Mouse (Mus musculus) hindbrain, embryonic 15.5 days (tissue): ENCODE results near the gene Mylk. TPM values are rescaled to one million over a fixed set of nuclear protein-coding genes. Genes with fewer than 3 reads are reported as not detected.
"Not testable (repeated sequence)": the region's sequence is repeated elsewhere in the genome, so short reads cannot be mapped to it uniquely, and the experiment has no call there.

ENCODE experiments used
- ATAC-seq: fragments of 200-750 bp; cut with Nextera tagmentation; 2 replicates; pipeline ENCODE4 v1.8.0; 2017; ENCODE audit warnings: low read depth, moderate number of reproducible peaks, moderate TSS enrichment; ENCODE audit not compliant: low FRiP score
- H3K27ac ChIP-seq: fragments of 300-500 bp; sonication (generic); replicated peaks from 2 replicates; pipeline ENCODE4 v1.5.1; 2015; ENCODE audit warnings: mild to moderate bottlenecking, inconsistent platforms
- H3K27me3 ChIP-seq: fragments of 300-500 bp; sonication (generic); 2 replicates; pipeline ENCODE4 v1.6.1; 2015; ENCODE audit warnings: control low read depth, inconsistent platforms
- H3K36me3 ChIP-seq: fragments of 300-500 bp; sonication (generic); 2 replicates; pipeline ENCODE4 v1.6.1; 2015; ENCODE audit warnings: control low read depth, inconsistent platforms
- H3K4me1 ChIP-seq: fragments of 300-500 bp; sonication (generic); replicated peaks from 2 replicates; pipeline ENCODE4 v1.6.1; 2015; ENCODE audit warnings: control low read depth, inconsistent platforms
- H3K4me2 ChIP-seq: fragments of 300-500 bp; sonication (generic); 2 replicates; pipeline ENCODE4 v1.6.1; 2015; ENCODE audit warnings: moderate library complexity, mild to moderate bottlenecking, inconsistent platforms
- H3K4me3 ChIP-seq: fragments of 300-500 bp; sonication (generic); 2 replicates; pipeline ENCODE4 v1.5.1; 2015; ENCODE audit warnings: mild to moderate bottlenecking, inconsistent platforms
- H3K9ac ChIP-seq: fragments of 300-500 bp; sonication (generic); 2 replicates; pipeline ENCODE4 v1.6.1; 2015; ENCODE audit warnings: inconsistent platforms
- H3K9me3 ChIP-seq: fragments of 300-500 bp; sonication (generic); 2 replicates; pipeline ENCODE4 v1.6.1; 2016; ENCODE audit warnings: control low read depth, inconsistent platforms
- WGBS: fragments of 180-500 bp; shearing (Covaris S2); methylation state at CpG from one replicate; pipeline ENCODE4 v1.1.7; 2015; 5-methylcytosine and 5-hydroxymethylcytosine counted together
- polyA plus RNA-seq: library from polyadenylated mRNA; unstranded; fragments of >200 nt; fragmentation: Nextera tagmentation; extraction: Ambion mirVana; gene quantifications from 2 replicates; pipeline ENCODE4 v1.2.1, GENCODE M21; 2015

The Mylk gene
- polyA plus RNA-seq, 1 experiment from 2014 or later = 5.3 TPM

- Histone ChIP-seq H3K27me3 (no peaks in the 10 kb centered on the region), H3K27ac (no peak overlapping the region), H3K4me2 (no peak overlapping the region), H3K4me1 (peaks cover 11% of the 10 kb centered on the region), H3K9ac (no peak overlapping the region), H3K36me3 (no peaks in the 10 kb centered on the region), H3K4me3 (no peak overlapping the region), H3K9me3 (no peaks in the 10 kb centered on the region)
- ATAC-seq = 0 out of 2 replicates have a peak, but pooled peaks have one; percentile 51
- WGBS = 13% methylated on average over 4 of the region's 4 CpGs
Observed at GRCm38 (mm10) chr16:34772445-34773032, 27.5 kb downstream of the Mylk start.

- WGBS = 76% methylated on average over 1 of the region's 1 CpGs
Observed at GRCm38 (mm10) chr16:34782442-34782841, 37.4 kb downstream of the Mylk start.

GRCm38 (mm10) chr16:34783536-34783935 lies 38.5 kb downstream of the Mylk start:
- H3K4me3 ChIP-seq = no peak overlapping the region
- no peaks in the 10 kb centered on the region for H3K4me1 ChIP-seq
- H3K9me3 ChIP-seq = no peaks in the 10 kb centered on the region
- H3K9ac ChIP-seq = no peak overlapping the region
- H3K27ac ChIP-seq = no peak overlapping the region
- no peak for ATAC-seq
- H3K36me3 ChIP-seq = no peaks in the 10 kb centered on the region
- H3K4me2 ChIP-seq = no peak overlapping the region
- WGBS = 88% methylated on average over 5 of the region's 5 CpGs
- no peaks in the 10 kb centered on the region for H3K27me3 ChIP-seq

More at GRCm38 (mm10) chr16:34782442-34782841, 37.4 kb downstream of the Mylk start:
- Histone ChIP-seq H3K9ac (no peak overlapping the region), H3K4me1 (no peaks in the 10 kb centered on the region), H3K27me3 (no peaks in the 10 kb centered on the region), H3K4me3 (no peak overlapping the region), H3K27ac (no peak overlapping the region), H3K36me3 (no peaks in the 10 kb centered on the region), H3K9me3 (no peaks in the 10 kb centered on the region), H3K4me2 (no peak overlapping the region)
- ATAC-seq = no peak

GRCm38 (mm10) chr16:34784675-34785074 lies 39.7 kb downstream of the Mylk start:
- Histone ChIP-seq H3K4me3 (no peak overlapping the region), H3K9me3 (no peaks in the 10 kb centered on the region), H3K27ac (no peak overlapping the region), H3K36me3 (no peaks in the 10 kb centered on the region), H3K4me1 (no peaks in the 10 kb centered on the region), H3K9ac (no peak overlapping the region), H3K4me2 (no peak overlapping the region), H3K27me3 (no peaks in the 10 kb centered on the region)
- WGBS = 78% methylated on average over 4 of the region's 4 CpGs
- no peak for ATAC-seq

GRCm38 (mm10) chr16:34792555-34792954 lies 47.5 kb downstream of the Mylk start:
- no peak for ATAC-seq
- no peak overlapping the region for H3K4me3 ChIP-seq
- no peak overlapping the region for H3K4me2 ChIP-seq
- H3K9ac ChIP-seq = no peak overlapping the region
- H3K27me3 ChIP-seq = no peaks in the 10 kb centered on the region
- no peaks in the 10 kb centered on the region for H3K36me3 ChIP-seq
- 76% methylated on average over 1 of the region's 1 CpGs for WGBS
- no peaks in the 10 kb centered on the region for H3K4me1 ChIP-seq
- no peak overlapping the region for H3K27ac ChIP-seq
- H3K9me3 ChIP-seq = no peaks in the 10 kb centered on the region

- Histone ChIP-seq H3K4me1 (no peaks in the 10 kb centered on the region), H3K4me2 (no peak overlapping the region), H3K9me3 (no peaks in the 10 kb centered on the region), H3K9ac (no peak overlapping the region), H3K27me3 (no peaks in the 10 kb centered on the region), H3K4me3 (no peak overlapping the region), H3K27ac (no peak overlapping the region), H3K36me3 (no peaks in the 10 kb centered on the region)
- ATAC-seq = no peak
- WGBS = 72% methylated on average over 5 of the region's 5 CpGs
Observed at GRCm38 (mm10) chr16:34793000-34793399, 48.0 kb downstream of the Mylk start.

GRCm38 (mm10) chr16:34801222-34801621 lies 56.2 kb downstream of the Mylk start:
- Histone ChIP-seq H3K27me3 (no peaks in the 10 kb centered on the region), H3K9me3 (no peaks in the 10 kb centered on the region), H3K4me1 (no peaks in the 10 kb centered on the region; the same call in 1 of the 2 replicates), H3K9ac (no peak overlapping the region), H3K27ac (no peak overlapping the region), H3K4me2 (no peak overlapping the region), H3K36me3 (no peaks in the 10 kb centered on the region), H3K4me3 (no peak overlapping the region)
- 73% methylated on average over 5 of the region's 5 CpGs for WGBS
- ATAC-seq = no peak

- Histone ChIP-seq H3K4me3 (no peak overlapping the region), H3K4me2 (no peak overlapping the region), H3K36me3 (no peaks in the 10 kb centered on the region), H3K4me1 (peaks cover 16% of the 10 kb centered on the region), H3K27ac (no peak overlapping the region), H3K27me3 (0 out of 2 replicates have a peak, but pooled peaks cover 2% of the 10 kb centered on the region), H3K9ac (no peak overlapping the region), H3K9me3 (no peaks in the 10 kb centered on the region)
- ATAC-seq = no peak
- WGBS = 58% methylated on average over 11 of the region's 11 CpGs
Observed at GRCm38 (mm10) chr16:34804286-34805010, 59.4 kb downstream of the Mylk start.

- H3K4me3 ChIP-seq = no peak overlapping the region
- WGBS = 15% methylated on average over 16 of the region's 16 CpGs
- H3K27me3 ChIP-seq = 0 out of 2 replicates have a peak, but pooled peaks cover 2% of the 10 kb centered on the region
- peaks cover 16% of the 10 kb centered on the region for H3K4me1 ChIP-seq
- no peaks in the 10 kb centered on the region for H3K9me3 ChIP-seq
- H3K27ac ChIP-seq = no peak overlapping the region
- no peak overlapping the region for H3K9ac ChIP-seq
- no peak for ATAC-seq
- H3K36me3 ChIP-seq = no peaks in the 10 kb centered on the region
- H3K4me2 ChIP-seq = peak overlapping the region; percentile 19; the same call in 1 of the 2 replicates
Observed at GRCm38 (mm10) chr16:34806883-34807767, 62.1 kb downstream of the Mylk start.

GRCm38 (mm10) chr16:34807768-34808275 lies 62.8 kb downstream of the Mylk start:
- Histone ChIP-seq H3K36me3 (no peaks in the 10 kb centered on the region), H3K4me2 (0 out of 2 replicates have a peak overlapping the region, but pooled peaks have one; percentile 19), H3K27ac (no peak overlapping the region), H3K9me3 (no peaks in the 10 kb centered on the region), H3K27me3 (0 out of 2 replicates have a peak, but pooled peaks cover 2% of the 10 kb centered on the region), H3K4me1 (peaks cover 16% of the 10 kb centered on the region), H3K9ac (no peak overlapping the region), H3K4me3 (no peak overlapping the region)
- no peak for ATAC-seq
- 10% methylated on average over 11 of the region's 11 CpGs for WGBS

- Histone ChIP-seq H3K27ac (no peak overlapping the region), H3K4me3 (no peak overlapping the region), H3K9me3 (no peaks in the 10 kb centered on the region), H3K27me3 (no peaks in the 10 kb centered on the region), H3K4me2 (no peak overlapping the region), H3K9ac (no peak overlapping the region), H3K4me1 (peaks cover 10% of the 10 kb centered on the region), H3K36me3 (no peaks in the 10 kb centered on the region)
- no peak for ATAC-seq
- 69% methylated on average over 2 of the region's 2 CpGs for WGBS
Observed at GRCm38 (mm10) chr16:34812165-34812564, 67.2 kb downstream of the Mylk start.

- H3K36me3 ChIP-seq, H3K4me3 ChIP-seq, H3K27me3 ChIP-seq, H3K9me3 ChIP-seq, H3K9ac ChIP-seq, ATAC-seq, H3K27ac ChIP-seq, H3K4me1 ChIP-seq, H3K4me2 ChIP-seq: not testable (repeated sequence)
Observed at GRCm38 (mm10) chr16:34813161-34813560, 68.2 kb downstream of the Mylk start.
